Mouse (Mus musculus) lung, postnatal 0 days (tissue): Measurements from ENCODE around the gene Mrps16.

Experiments
- CTCF ChIP-seq: IDR thresholded peaks from 2 replicates; pipeline ENCODE4 v1.5.1; 2016; ENCODE audit warnings: antibody characterized with exemption, mild to moderate bottlenecking
- EP300 ChIP-seq: IDR thresholded peaks from 2 replicates; pipeline ENCODE4 v1.6.1; 2016; ENCODE audit warnings: antibody characterized with exemption, mild to moderate bottlenecking, control low read depth

DNA sequence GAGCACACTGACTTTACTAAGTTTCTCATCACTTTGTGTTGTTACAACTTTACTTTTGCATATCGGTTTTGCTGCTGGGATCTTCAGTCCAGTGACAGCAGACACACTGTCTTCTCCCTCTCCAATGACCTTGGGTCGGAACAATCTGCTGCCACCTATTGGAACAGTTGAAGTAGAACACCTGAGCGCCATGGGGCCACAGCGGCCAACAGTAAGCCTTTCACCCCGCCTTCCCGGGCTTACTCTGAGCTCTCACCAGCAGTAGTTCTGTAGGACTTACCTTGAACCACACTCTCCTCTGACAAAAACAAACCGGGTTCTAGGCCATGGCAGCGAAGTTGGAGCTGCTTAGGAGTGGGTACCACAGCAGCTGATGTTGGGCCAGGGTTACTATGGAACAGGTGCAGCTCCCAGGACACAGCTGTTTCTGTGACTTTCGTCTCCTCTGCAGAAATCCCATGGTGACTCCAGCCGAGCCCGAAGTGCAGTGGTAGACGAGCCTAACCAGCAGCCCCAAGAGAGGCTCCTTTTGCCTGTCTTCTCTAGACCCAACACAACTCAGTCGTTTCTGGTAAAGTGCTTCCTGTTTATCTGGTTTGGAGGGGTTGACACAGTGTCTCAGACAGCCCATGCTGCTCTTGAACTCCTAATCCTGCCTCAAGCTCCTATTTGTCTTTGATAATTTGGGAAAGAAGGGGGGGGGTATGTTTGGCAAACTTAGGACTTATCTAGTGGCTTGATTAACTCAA, 14.9 kb downstream of the Mrps16 start:
- TF ChIP-seq EP300, result no peak
- TF ChIP-seq CTCF, result peak; percentile 75
